Mouse (Mus musculus) splenic B cell, adult 2 months (primary cell): ENCODE results near the gene Insc.
"Not testable (repeated sequence)": the region's sequence is repeated elsewhere in the genome, so short reads cannot be mapped to it uniquely, and the experiment has no call there.

ENCODE experiments used
- DNase-seq: peaks from one replicate; pipeline ENCODE4 v3.0.0-alpha.2; 2011; ENCODE audit warnings: low read depth, low spot score
- H3K27me3 ChIP-seq: 2 replicates; pipeline ENCODE4 v1.6.1; 2012; ENCODE audit warnings: mild to moderate bottlenecking, low read length, moderate library complexity, mixed read lengths; ENCODE audit not compliant: control insufficient read depth, poor library complexity, insufficient read depth, severe bottlenecking
- H3K36me3 ChIP-seq: 2 replicates; pipeline ENCODE4 v1.6.1; 2012; ENCODE audit warnings: mild to moderate bottlenecking, low read length, moderate library complexity, mixed read lengths; ENCODE audit not compliant: control insufficient read depth, poor library complexity, insufficient read depth, severe bottlenecking

Gene Insc

GRCm38 (mm10) chr7:114743022-114743780 lies at the start of gene Insc:
Gene Insc, plus strand, starts transcription at chr7:114743694.
- DNase-seq: no peak

GRCm38 (mm10) chr7:114700871-114701270 lies 42.6 kb upstream of the Insc start:
- DNase-seq: no peak
- no peaks in the 10 kb centered on the region for H3K36me3 ChIP-seq

More at GRCm38 (mm10) chr7:114743022-114743780, at the start of gene Insc:
- no peaks in the 10 kb centered on the region for H3K27me3 ChIP-seq
- no peaks in the 10 kb centered on the region for H3K36me3 ChIP-seq

GRCm38 (mm10) chr7:114706716-114707115 lies 36.8 kb upstream of the Insc start:
- no peaks in the 10 kb centered on the region for H3K36me3 ChIP-seq
- no peaks in the 10 kb centered on the region for H3K27me3 ChIP-seq
- DNase-seq: no peak

More at GRCm38 (mm10) chr7:114700871-114701270, 42.6 kb upstream of the Insc start:
- no peaks in the 10 kb centered on the region for H3K27me3 ChIP-seq

GRCm38 (mm10) chr7:114707398-114707797 lies 36.1 kb upstream of the Insc start:
- no peak for DNase-seq
- Histone ChIP-seq H3K27me3 (no peaks in the 10 kb centered on the region), H3K36me3 (no peaks in the 10 kb centered on the region)

- no peaks in the 10 kb centered on the region for H3K36me3 ChIP-seq
- no peak for DNase-seq
Observed at GRCm38 (mm10) chr7:114710419-114710818, 33.1 kb upstream of the Insc start.

GRCm38 (mm10) chr7:114712523-114712922 lies 31.0 kb upstream of the Insc start:
- Histone ChIP-seq H3K36me3 (no peaks in the 10 kb centered on the region), H3K27me3 (no peaks in the 10 kb centered on the region)
- no peak for DNase-seq

More at GRCm38 (mm10) chr7:114710419-114710818, 33.1 kb upstream of the Insc start:
- no peaks in the 10 kb centered on the region for H3K27me3 ChIP-seq

GRCm38 (mm10) chr7:114718300-114718699 lies 25.2 kb upstream of the Insc start, which contains the start of gene Calcb:
Gene Calcb, plus strand, starts transcription at chr7:114718643.
- Histone ChIP-seq H3K27me3 (no peaks in the 10 kb centered on the region), H3K36me3 (no peaks in the 10 kb centered on the region)
- DNase-seq: no peak

GRCm38 (mm10) chr7:114719381-114720131 lies 23.9 kb upstream of the Insc start:
- no peaks in the 10 kb centered on the region for H3K27me3 ChIP-seq
- H3K36me3 ChIP-seq: no peaks in the 10 kb centered on the region
- peak; percentile 38 for DNase-seq

- not testable (repeated sequence) for H3K36me3 ChIP-seq, H3K27me3 ChIP-seq
- DNase-seq: peak; percentile 18
Observed at GRCm38 (mm10) chr7:114729696-114730095, 13.8 kb upstream of the Insc start.

GRCm38 (mm10) chr7:114731175-114731574 lies 12.3 kb upstream of the Insc start:
- Histone ChIP-seq H3K27me3 (no peaks in the 10 kb centered on the region), H3K36me3 (no peaks in the 10 kb centered on the region)
- no peak for DNase-seq

- not testable (repeated sequence) for H3K27me3 ChIP-seq, DNase-seq, H3K36me3 ChIP-seq
Observed at GRCm38 (mm10) chr7:114731700-114732099, 11.8 kb upstream of the Insc start.

- DNase-seq: no peak
- no peaks in the 10 kb centered on the region for H3K27me3 ChIP-seq
- H3K36me3 ChIP-seq: no peaks in the 10 kb centered on the region
Observed at GRCm38 (mm10) chr7:114736256-114736655, 7.2 kb upstream of the Insc start.

- DNase-seq: no peak
- Histone ChIP-seq H3K27me3 (no peaks in the 10 kb centered on the region), H3K36me3 (no peaks in the 10 kb centered on the region)
Observed at GRCm38 (mm10) chr7:114738166-114738565, 5.3 kb upstream of the Insc start.

- H3K27me3 ChIP-seq: no peaks in the 10 kb centered on the region
- peak; percentile 24 for DNase-seq
- no peaks in the 10 kb centered on the region for H3K36me3 ChIP-seq
Observed at GRCm38 (mm10) chr7:114740360-114741165, 2.9 kb upstream of the Insc start.
